Mouse (Mus musculus) CH12.LX (cell line): Measurements from ENCODE around the gene Nadk2. TPM values are rescaled to one million over a fixed set of nuclear protein-coding genes. Genes with fewer than 3 reads are reported as not detected.

Experiments
- DNase-seq: peaks from one replicate; pipeline ENCODE4 v3.0.0-alpha.2; 2013; ENCODE audit errors: extremely low read depth
- H3K27ac ChIP-seq: 2 replicates; pipeline ENCODE4 v1.5.1; 2012; ENCODE audit warnings: low read depth, mild to moderate bottlenecking, control low read depth, moderate library complexity; ENCODE audit not compliant: insufficient read depth
- H3K27me3 ChIP-seq: replicated peaks from 2 replicates; pipeline ENCODE3; 2012; ENCODE audit warnings: inconsistent platforms
- H3K36me3 ChIP-seq, 2 experiments: replicated peaks in 1 of 2; 2 replicates each; pipeline versions ENCODE3 to v1.6.1; 2012; ENCODE audit warnings: inconsistent platforms in 1 of 2, low read length in 1 of 2, mild to moderate bottlenecking in 1 of 2, mixed read lengths in 1 of 2, moderate library complexity in 1 of 2; ENCODE audit not compliant: control insufficient read depth in 1 of 2, insufficient read depth in 1 of 2
- H3K4me1 ChIP-seq, 2 experiments: 2 replicates each; pipeline ENCODE4 v1.6.1; 2012; ENCODE audit warnings: inconsistent platforms in 1 of 2, moderate library complexity in 1 of 2; ENCODE audit not compliant: insufficient read depth in 2 of 2, control insufficient read depth in 1 of 2
- H3K4me2 ChIP-seq: 2 replicates; pipeline ENCODE4 v1.6.1; 2012; ENCODE audit warnings: low read depth, mild to moderate bottlenecking, control low read depth; ENCODE audit not compliant: poor library complexity, insufficient read depth, severe bottlenecking
- H3K4me3 ChIP-seq, 3 experiments: fragments of 150-350 bp in 1 of 3; sonication (generic) in 1 of 3; replicated peaks in 1 of 3; 2 replicates each; pipeline versions ENCODE3 to v1.5.1; 2011 to 2012; ENCODE audit warnings: low read depth in 2 of 3, low read length in 2 of 3, mild to moderate bottlenecking in 2 of 3, moderate library complexity in 2 of 3, control low read depth in 1 of 3, improper control_type of control experiment in 1 of 3, inconsistent platforms in 1 of 3, mixed read lengths in 1 of 3; ENCODE audit not compliant: poor library complexity in 1 of 3
- H3K79me2 ChIP-seq: replicated peaks from 2 replicates; pipeline ENCODE4 v1.6.1; 2012; ENCODE audit warnings: mild to moderate bottlenecking, moderate library complexity; ENCODE audit not compliant: control insufficient read depth, poor library complexity, insufficient read depth, severe bottlenecking; ENCODE audit errors: extremely low read depth
- H3K9ac ChIP-seq: 2 replicates; pipeline ENCODE4 v1.6.1; 2012; ENCODE audit warnings: low read depth, mild to moderate bottlenecking, control low read depth, moderate library complexity; ENCODE audit not compliant: insufficient read depth
- H3K9me3 ChIP-seq: replicated peaks from 2 replicates; pipeline ENCODE3; 2012; ENCODE audit warnings: low read length, inconsistent platforms, mixed read lengths
- BHLHE40 ChIP-seq: IDR thresholded peaks from 2 replicates; pipeline ENCODE4 v1.6.1; 2011; ENCODE audit warnings: mild to moderate bottlenecking, low read depth, low read length, improper control_type of control experiment
- ETS1 ChIP-seq: conservative IDR thresholded peaks from 2 replicates; pipeline ENCODE4 v1.6.1; 2012; ENCODE audit warnings: low read depth, mild to moderate bottlenecking, inconsistent platforms, low read length, improper control_type of control experiment, moderate library complexity
- IRF4 ChIP-seq: IDR thresholded peaks from 2 replicates; pipeline ENCODE4 v1.6.1; 2014; ENCODE audit warnings: low read depth, mild to moderate bottlenecking, inconsistent platforms, low read length, improper control_type of control experiment
- MAX ChIP-seq: IDR thresholded peaks from 2 replicates; pipeline ENCODE4 v1.6.1; 2011; ENCODE audit warnings: low read length, improper control_type of control experiment
- MEF2A ChIP-seq: IDR thresholded peaks from 2 replicates; pipeline ENCODE4 v1.6.1; 2014; ENCODE audit warnings: low read depth, mild to moderate bottlenecking, inconsistent platforms, low read length, improper control_type of control experiment, borderline replicate concordance
- MXI1 ChIP-seq: IDR thresholded peaks from 2 replicates; pipeline ENCODE4 v1.6.1; 2011; ENCODE audit warnings: mild to moderate bottlenecking, low read depth, low read length, improper control_type of control experiment
- PAX5 ChIP-seq: IDR thresholded peaks from 2 replicates; pipeline ENCODE4 v1.6.1; 2012; ENCODE audit warnings: low read length, inconsistent platforms, mixed read lengths
- RCOR1 ChIP-seq: conservative IDR thresholded peaks from 2 replicates; pipeline ENCODE4 v1.6.1; 2012; ENCODE audit warnings: low read depth, mild to moderate bottlenecking, inconsistent platforms, low read length, improper control_type of control experiment
- TBP ChIP-seq: conservative IDR thresholded peaks from 2 replicates; pipeline ENCODE4 v1.6.1; 2011; ENCODE audit warnings: low read depth, low read length, improper control_type of control experiment
- UBTF ChIP-seq: IDR thresholded peaks from 2 replicates; pipeline ENCODE4 v1.6.1; 2012; ENCODE audit warnings: low read depth, mild to moderate bottlenecking, inconsistent platforms, low read length, improper control_type of control experiment, moderate library complexity
- ZKSCAN1 ChIP-seq: IDR thresholded peaks from 2 replicates; pipeline ENCODE4 v1.6.1; 2012; ENCODE audit warnings: low read depth, inconsistent platforms, low read length, improper control_type of control experiment, borderline replicate concordance
- ZMIZ1 ChIP-seq: IDR thresholded peaks from 2 replicates; pipeline ENCODE4 v1.6.1; 2012; ENCODE audit warnings: low read depth, mild to moderate bottlenecking, inconsistent platforms, low read length, improper control_type of control experiment
- dilution Hi-C: fragments of 300-500 bp; cut with MboI; formaldehyde crosslinking; loops from 2 replicates; pipeline ENCODE4 v1.14.3; 2020; ENCODE audit warnings: low sequenced_read_pairs; ENCODE audit not compliant: extremely low pct_unique_long_range_greater_than_20kb, extremely low pct_ligation_motif_present
- in situ Hi-C: fragments of 300-500 bp; cut with MboI; formaldehyde crosslinking; loops from 3 replicates; pipeline ENCODE4 v1.14.3; 2019; ENCODE audit warnings: low sequenced_read_pairs, low pct_ligation_motif_present, low pct_unique_long_range_greater_than_20kb, mixed read lengths
- polyA plus RNA-seq: library from polyadenylated mRNA; unstranded; fragments of >175 nt; gene quantifications from 2 replicates; pipeline ENCODE4 v1.2.1, GENCODE M21; 2012; ENCODE audit warnings: low read depth; ENCODE audit not compliant: insufficient read length
- total RNA-seq, 2 experiments: library from RNA; depleted of rRNA; stranded (reverse); fragments of 300-350 nt in 1 of 2; fragments of >200 nt in 1 of 2; gene quantifications; 2 replicates each; pipeline ENCODE4 v1.2.3; 2012 to 2014

The Nadk2 gene
- total and polyA plus RNA-seq, 3 experiments, result 22.6 to 35.1 (median 30.1) TPM

DNA sequence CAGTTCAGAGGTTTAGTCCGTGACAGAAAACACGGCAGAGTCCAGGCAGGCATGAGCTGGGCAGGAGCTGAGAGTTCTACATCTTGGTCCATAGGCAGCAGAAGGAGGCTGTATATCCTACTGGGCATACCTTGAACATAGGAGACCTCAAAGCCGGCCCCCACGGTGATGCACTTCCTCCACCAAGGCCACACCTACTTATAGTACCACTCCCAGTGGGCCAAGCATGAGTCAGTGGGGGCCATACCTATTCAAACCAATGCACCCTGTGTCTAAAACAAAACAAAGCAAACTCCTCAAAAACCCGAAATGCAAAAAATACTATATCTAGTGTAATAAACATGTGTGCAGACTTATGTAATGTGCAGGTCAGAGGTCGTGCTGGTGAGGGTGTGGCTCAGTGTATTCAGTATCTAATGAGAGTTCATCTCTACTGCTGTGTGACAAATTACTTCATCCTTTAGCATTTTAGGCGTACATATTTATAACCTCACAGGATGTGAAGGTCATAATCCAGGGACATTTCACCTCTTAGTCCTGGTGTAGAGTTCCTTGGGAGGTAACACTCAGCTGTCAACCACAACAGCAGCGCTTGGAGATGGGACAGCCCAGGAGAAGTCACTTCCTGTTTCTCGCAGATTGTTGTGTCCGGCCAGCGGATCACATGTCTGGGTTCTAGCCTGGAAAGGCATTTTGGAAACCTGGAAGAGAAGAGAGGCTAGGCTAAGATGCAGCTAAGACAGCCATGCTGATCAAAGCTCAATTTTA, 22.7 kb downstream of the Nadk2 start:
- no peak overlapping the region for H3K9ac ChIP-seq
- H3K4me1 ChIP-seq, result no peaks in the 10 kb centered on the region; a peak in 1 of 4 replicates
- no peak overlapping the region for H3K4me2 ChIP-seq
- dilution Hi-C loops, result no loop called here
- no peaks in the 10 kb centered on the region for H3K9me3 ChIP-seq
- no peak overlapping the region for H3K27ac ChIP-seq
- no peaks in the 10 kb centered on the region for H3K27me3 ChIP-seq
- TF ChIP-seq MXI1, result no peak
- TF ChIP-seq MEF2A, result no peak
- no peak for TF ChIP-seq UBTF
- no peak for TF ChIP-seq PAX5
- no peak for TF ChIP-seq IRF4
- TF ChIP-seq, all 38 proteins: peak for 0
- in situ Hi-C loops, result no loop called here
- Histone ChIP-seq H3K36me3 (peaks cover 16 to 60% of the 10 kb centered on the region in 2 experiments), H3K79me2 (no peaks in the 10 kb centered on the region), H3K4me3 (no peak overlapping the region)
- no peak for DNase-seq

DNA sequence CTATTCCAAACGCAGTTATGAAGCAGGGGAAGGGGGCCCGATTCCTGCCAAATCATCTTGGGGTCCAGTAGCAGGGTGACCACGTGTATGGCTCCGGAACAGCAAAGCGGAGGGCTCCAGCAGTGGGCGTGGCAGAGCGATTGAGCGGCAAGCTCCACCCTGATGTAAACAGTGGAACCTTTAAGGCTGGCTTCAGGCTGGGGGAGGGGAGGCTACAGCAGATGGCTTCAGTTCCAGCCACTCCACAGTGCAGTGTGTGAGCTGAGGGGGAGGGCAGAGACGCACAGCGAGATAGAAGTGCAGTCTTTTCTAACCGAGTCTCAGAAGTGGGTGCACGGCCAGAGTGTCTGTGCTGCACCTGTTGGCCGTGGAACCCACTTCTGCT, 23.3 kb downstream of the Nadk2 start:
- Histone ChIP-seq H3K9me3 (no peaks in the 10 kb centered on the region), H3K27me3 (no peaks in the 10 kb centered on the region), H3K79me2 (no peaks in the 10 kb centered on the region), H3K4me2 (no peak overlapping the region), H3K4me1 (no peaks in the 10 kb centered on the region; a peak in 1 of 4 replicates), H3K27ac (no peak overlapping the region), H3K9ac (no peak overlapping the region), H3K4me3 (no peak overlapping the region), H3K36me3 (peaks cover 16 to 62% of the 10 kb centered on the region in 2 experiments)
- TF ChIP-seq BHLHE40 (no peak), ZKSCAN1 (no peak), RCOR1 (no peak)
- in situ Hi-C loops, result no loop called here
- dilution Hi-C loops, result no loop called here
- no peak for DNase-seq

DNA sequence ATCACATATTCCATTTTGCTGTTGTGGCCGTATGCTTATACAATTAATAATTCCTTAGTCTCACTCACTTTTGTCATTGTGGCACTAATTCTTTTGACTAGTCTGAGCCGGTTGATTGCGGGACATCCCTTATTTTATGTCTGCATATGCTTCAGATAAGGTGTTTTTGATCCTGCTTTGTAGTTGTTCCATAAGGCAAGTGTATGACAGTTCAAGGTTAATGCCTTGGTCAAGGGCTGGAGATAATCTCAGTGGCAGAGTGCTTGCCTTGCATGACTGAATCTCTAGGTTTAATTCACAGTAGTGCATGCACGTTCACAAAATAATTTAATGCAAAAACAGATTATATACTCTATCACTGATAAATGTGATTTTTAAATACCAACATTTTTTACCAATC, 25.8 kb downstream of the Nadk2 start:
- H3K36me3 ChIP-seq, result peaks cover 22 to 77% of the 10 kb centered on the region in 2 experiments
- dilution Hi-C loops, result no loop called here
- in situ Hi-C loops, result no loop called here
- no peak for DNase-seq
- H3K4me3 ChIP-seq, result no peak overlapping the region
- TF ChIP-seq ETS1, result no peak
- no peak for TF ChIP-seq TBP
- no peak for TF ChIP-seq MAX
- no peak for TF ChIP-seq BHLHE40
- TF ChIP-seq IRF4, result no peak
- no peak for TF ChIP-seq ZMIZ1
- no peaks in the 10 kb centered on the region for H3K27me3 ChIP-seq
- no peak overlapping the region for H3K9ac ChIP-seq
- no peaks in the 10 kb centered on the region for H3K79me2 ChIP-seq
- peaks cover 0 to 10% of the 10 kb centered on the region in 2 experiments; a peak in 2 of 4 replicates for H3K4me1 ChIP-seq
- no peak overlapping the region for H3K4me2 ChIP-seq
- no peaks in the 10 kb centered on the region for H3K9me3 ChIP-seq
- no peak overlapping the region for H3K27ac ChIP-seq
